Mouse (Mus musculus): ENCODE data around the gene Klrb1c. TPM values are rescaled to one million over a fixed set of nuclear protein-coding genes. Genes with fewer than 3 reads are reported as not detected.
A peak's percentile ranks its signal among the peaks of the same experiment; 100 is the strongest.
"Not testable (repeated sequence)": the region's sequence is repeated elsewhere in the genome, so short reads cannot be mapped to it uniquely, and the experiment has no call there.

The Klrb1c gene
- polyA plus RNA-seq, 1 experiment from 2014 or later: 0.05 TPM

DNA sequence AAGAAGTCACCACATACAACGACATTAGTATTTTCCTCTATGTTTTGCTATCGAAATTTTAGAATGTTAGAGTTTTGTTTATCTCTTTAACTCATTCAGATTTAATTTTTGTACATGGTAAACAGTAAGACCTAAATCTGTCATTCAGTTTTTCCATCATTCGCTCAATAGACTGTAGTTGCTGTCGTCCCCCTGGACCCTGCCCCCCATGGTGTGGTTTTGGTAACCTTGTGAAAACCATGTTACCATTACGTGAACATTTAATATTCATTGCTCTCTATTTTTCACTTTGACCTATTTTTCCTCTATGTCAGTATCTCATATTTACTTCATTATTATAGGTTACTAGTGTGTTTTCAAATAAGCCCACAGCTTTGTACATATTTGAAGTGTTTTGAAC is 24.4 kb downstream of the Klrb1c start:
- no peak for ATAC-seq (ENCODE audit: insufficient number of reproducible peaks, low FRiP score, low TSS enrichment, low read depth)
- peak overlapping the region; percentile 65 for H3K4me2 ChIP-seq (replicated peaks)
- H3K4me1 ChIP-seq: 0 out of 2 replicates have a peak, but pooled peaks cover 6% of the 10 kb centered on the region
- no peak overlapping the region; the same call in 1 of the 2 replicates for H3K27ac ChIP-seq (replicated peaks)
- peak overlapping the region; percentile 57 for H3K4me3 ChIP-seq (replicated peaks)
- no peaks in the 10 kb centered on the region for H3K36me3 ChIP-seq
- H3K9me3 ChIP-seq (replicated peaks): no peaks in the 10 kb centered on the region
- 18% methylated on average over 5 of the region's 5 CpGs for WGBS
- H3K27me3 ChIP-seq: no peaks in the 10 kb centered on the region
- peak overlapping the region; percentile 26; the same call in 1 of the 2 replicates for H3K9ac ChIP-seq

DNA sequence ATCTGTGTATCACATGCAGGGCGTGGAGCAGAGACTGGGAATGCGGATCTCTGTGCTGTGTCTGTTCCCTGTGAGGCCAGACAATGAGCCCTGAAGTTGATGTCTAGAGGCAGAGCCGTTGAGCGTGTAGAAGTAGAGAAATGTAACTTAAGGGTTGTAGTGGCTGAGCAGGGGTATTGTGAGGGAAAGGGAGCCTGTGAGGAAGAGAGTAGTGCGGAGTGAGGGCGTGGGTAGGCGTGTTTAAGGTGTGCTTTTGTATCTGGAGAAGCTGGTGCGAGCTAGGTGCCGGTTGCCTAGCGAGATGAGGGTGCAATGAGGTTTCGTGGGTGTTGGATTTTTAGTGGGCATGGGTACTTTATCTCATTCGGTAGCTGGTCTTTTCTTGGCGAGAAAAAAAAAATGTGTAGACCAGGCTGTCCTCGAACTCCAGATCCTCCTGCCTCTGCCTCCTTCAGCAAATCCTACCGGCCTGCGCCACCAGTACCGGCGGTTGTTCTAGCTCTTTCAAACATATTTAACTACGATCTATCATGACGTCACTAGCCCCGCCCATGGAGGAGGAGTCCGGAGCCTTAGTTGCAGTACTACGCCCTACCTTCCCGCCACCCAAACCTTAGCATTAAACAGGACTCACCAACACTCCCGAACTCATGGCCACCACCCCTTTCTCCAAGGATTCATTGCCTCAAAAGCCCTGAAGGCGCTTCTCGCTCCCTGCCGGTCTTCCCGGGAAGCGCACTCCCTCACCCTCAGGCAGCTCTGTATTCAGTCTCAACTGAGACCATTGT is 25.1 kb downstream of the Klrb1c start:
- Histone ChIP-seq H3K9me3 (replicated peaks) (no peaks in the 10 kb centered on the region), H3K9ac (peak overlapping the region; percentile 26), H3K36me3 (no peaks in the 10 kb centered on the region), H3K4me1 (0 out of 2 replicates have a peak, but pooled peaks cover 6% of the 10 kb centered on the region), H3K4me3 (replicated peaks) (peak overlapping the region; percentile 57), H3K4me2 (replicated peaks) (peak overlapping the region; percentile 65), H3K27ac (replicated peaks) (peak overlapping the region; percentile 79), H3K27me3 (no peaks in the 10 kb centered on the region)
- ATAC-seq (ENCODE audit: insufficient number of reproducible peaks, low FRiP score, low TSS enrichment, low read depth): peak; percentile 96
- under 1% methylated on average over 30 of the region's 30 CpGs for WGBS

DNA sequence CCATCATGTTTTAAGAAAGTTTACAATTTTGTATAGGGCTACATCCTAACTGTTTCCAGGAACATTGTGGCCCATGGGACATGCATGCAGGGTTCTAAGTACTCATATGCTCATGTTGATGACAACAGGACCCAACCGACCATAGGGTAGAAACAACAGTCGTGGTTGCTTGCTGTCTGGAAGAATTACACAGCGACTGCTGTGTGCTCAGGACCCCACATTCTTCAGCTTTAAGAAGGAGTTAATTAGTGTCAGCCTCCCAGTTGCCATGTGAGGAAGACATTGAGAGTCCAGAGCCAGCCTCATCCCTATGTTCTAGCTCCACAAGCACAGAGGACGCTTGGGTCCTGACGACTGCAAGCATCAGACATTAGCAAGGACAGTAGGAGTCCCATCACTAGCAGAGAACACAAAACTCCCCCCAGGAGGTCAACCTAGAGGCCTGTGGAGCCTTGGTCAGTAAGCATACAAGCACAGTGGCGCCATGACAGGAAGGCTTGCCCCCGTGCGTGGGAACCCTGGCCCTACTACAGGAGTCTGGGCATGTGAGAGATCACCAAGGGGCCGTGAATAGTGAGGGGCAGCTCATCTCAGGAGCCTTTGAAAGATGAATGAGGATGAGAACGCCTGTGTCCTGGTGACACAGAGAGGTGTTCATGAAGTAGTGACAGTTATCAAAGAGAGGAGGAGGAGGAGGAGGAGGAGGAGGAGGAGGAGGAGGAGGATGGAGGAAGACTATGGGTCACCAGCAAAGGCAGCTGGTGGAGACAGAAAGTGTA is 25.9 kb downstream of the Klrb1c start:
- not testable (repeated sequence) for H3K9ac ChIP-seq; ATAC-seq (ENCODE audit: insufficient number of reproducible peaks, low FRiP score, low TSS enrichment, low read depth); H3K27me3 ChIP-seq; H3K4me1 ChIP-seq; H3K36me3 ChIP-seq; H3K9me3 ChIP-seq (replicated peaks)
- H3K4me2 ChIP-seq (replicated peaks): peak overlapping the region; percentile 65
- peak overlapping the region; percentile 79; the same call in 1 of the 2 replicates for H3K27ac ChIP-seq (replicated peaks)
- 67% methylated on average over 9 of the region's 10 CpGs for WGBS
- H3K4me3 ChIP-seq (replicated peaks): peak overlapping the region; percentile 57

DNA sequence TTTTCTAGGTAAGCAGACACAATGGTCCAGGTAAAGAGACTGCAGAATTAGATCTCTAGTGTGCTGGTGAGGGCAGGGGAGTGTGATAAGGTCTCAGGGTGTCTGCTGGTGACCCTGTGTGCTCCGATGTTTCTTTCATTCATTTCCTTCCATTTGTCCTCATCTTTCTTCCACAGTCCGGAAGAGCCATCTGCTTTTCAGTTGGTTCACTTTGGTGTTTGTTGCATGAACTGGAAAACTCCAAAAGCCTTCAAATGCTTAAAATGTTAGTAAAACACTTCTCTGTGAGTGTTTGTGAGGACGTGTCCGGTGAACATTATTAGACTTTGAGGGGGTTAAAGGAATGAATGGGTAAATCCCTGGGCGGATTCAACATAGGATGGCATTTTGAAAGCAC is 27.9 kb downstream of the Klrb1c start:
- H3K4me3 ChIP-seq (replicated peaks): peak overlapping the region; percentile 68
- 0 out of 2 replicates have a peak, but pooled peaks cover 6% of the 10 kb centered on the region for H3K4me1 ChIP-seq
- H3K27ac ChIP-seq (replicated peaks): peak overlapping the region; percentile 40
- ATAC-seq (ENCODE audit: insufficient number of reproducible peaks, low FRiP score, low TSS enrichment, low read depth): no peak
- WGBS: 41% methylated on average over 5 of the region's 5 CpGs
- H3K9me3 ChIP-seq (replicated peaks): no peaks in the 10 kb centered on the region
- no peaks in the 10 kb centered on the region for H3K36me3 ChIP-seq
- H3K27me3 ChIP-seq: no peaks in the 10 kb centered on the region
- H3K9ac ChIP-seq: no peak overlapping the region
- peak overlapping the region; percentile 49 for H3K4me2 ChIP-seq (replicated peaks)

DNA sequence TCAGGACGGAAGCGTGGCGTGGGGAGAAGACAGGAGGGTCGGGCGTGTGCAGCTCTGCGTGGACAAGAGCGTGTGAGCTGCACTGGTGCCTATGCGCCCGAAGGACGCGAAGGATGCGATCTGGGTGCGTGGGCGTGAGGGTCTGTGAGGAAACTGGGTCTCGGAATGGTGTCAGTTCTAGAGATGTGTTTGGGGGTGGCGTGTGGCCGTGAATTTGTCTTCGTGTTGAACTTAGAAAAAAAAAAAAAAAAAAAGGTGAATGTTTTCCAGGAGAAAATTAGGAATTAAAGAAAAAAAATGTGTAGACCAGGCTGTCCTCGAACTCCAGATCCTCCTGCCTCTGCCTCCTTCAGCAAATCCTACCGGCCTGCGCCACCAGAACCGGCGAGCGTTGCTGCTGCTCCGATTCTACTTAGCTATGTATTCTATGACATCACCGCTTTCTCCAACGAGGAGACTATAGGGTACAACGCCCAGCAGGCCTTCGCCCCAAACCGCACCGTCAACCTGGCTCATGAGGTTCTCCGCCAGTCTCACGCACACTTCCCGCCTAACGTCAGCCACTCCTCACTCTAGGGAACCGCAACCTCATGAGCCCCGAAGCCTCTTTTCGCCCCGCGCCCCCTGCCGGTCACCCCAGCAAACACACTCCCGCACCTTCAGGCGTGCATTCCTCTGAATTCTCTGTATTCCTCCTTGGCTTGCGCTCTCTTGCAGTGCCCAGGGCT is 28.4 kb downstream of the Klrb1c start:
- not testable (repeated sequence) for H3K36me3 ChIP-seq; H3K27me3 ChIP-seq; H3K4me1 ChIP-seq; H3K9me3 ChIP-seq (replicated peaks)
- peak overlapping the region; percentile 93 for H3K27ac ChIP-seq (replicated peaks)
- H3K4me3 ChIP-seq (replicated peaks): peak overlapping the region; percentile 68
- ATAC-seq (ENCODE audit: insufficient number of reproducible peaks, low FRiP score, low TSS enrichment, low read depth): peak; percentile 82
- peak overlapping the region; percentile 49 for H3K4me2 ChIP-seq (replicated peaks)
- H3K9ac ChIP-seq: peak overlapping the region; percentile 58
- WGBS: under 1% methylated on average over 44 of the region's 44 CpGs

DNA sequence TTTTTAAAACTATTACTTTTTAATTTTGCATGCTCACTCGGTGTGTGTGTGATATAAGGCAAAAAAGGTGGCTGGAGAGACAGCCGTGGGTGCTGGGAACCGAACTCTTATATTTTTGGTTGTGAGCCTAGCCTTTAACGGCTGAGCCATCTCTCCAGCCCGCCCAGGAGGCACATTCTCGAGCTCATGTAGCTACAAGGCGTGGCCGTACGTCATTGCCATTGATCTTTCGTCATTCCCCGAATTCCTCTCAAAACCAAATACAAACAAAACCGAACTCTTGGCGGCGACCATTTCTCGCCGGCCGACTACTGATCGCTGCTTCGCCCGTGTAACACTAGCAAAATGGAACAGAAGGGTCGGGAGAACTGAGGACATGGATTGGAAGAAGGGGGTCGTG is 29.0 kb downstream of the Klrb1c start:
- H3K36me3 ChIP-seq; H3K27me3 ChIP-seq; H3K9me3 ChIP-seq (replicated peaks); H3K4me1 ChIP-seq: not testable (repeated sequence)
- WGBS: under 1% methylated on average over 22 of the region's 22 CpGs
- peak overlapping the region; percentile 68 for H3K4me3 ChIP-seq (replicated peaks)
- peak overlapping the region; percentile 30 for H3K4me2 ChIP-seq (replicated peaks)
- H3K27ac ChIP-seq (replicated peaks): peak overlapping the region; percentile 93
- ATAC-seq (ENCODE audit: insufficient number of reproducible peaks, low FRiP score, low TSS enrichment, low read depth): peak; percentile 27; the same call in 1 of the 2 replicates
- H3K9ac ChIP-seq: peak overlapping the region; percentile 58

DNA sequence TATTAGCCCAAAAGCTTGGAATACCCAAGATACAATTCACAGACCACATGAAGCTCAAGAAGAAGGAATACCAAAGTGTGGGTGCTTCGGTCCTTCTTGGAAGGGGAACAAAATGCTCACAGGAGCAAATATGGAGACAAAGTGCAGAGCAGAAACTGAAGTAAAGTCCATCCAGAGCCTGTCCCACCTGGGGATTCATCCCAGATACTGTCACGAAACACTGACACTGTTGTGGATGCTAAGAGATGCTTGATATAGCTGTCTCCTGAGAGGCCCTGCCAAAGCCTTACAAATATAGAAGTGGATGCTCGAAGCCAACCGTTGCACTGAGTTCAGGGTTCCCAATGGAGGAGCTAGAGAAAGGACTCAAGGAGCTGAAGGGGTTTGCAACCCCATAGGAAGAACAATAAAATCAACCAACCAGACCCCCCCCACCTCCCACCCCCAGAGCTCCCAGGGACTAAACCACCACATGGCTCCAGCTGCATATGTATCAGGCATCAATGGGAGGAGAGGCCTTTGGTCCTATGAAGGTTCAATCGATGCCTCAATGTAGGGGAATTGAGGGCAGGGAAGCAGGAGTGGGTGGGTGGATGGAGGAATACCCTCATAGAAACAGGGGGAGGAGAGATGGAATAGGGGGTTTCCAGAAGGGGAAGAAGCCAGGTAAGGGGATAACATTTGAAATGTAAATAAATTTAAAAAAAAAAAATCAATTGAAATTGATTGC is 29.6 kb downstream of the Klrb1c start:
- Histone ChIP-seq H3K4me1 (0 out of 2 replicates have a peak, but pooled peaks cover 6% of the 10 kb centered on the region), H3K9me3 (replicated peaks) (no peaks in the 10 kb centered on the region), H3K36me3 (no peaks in the 10 kb centered on the region), H3K9ac (no peak overlapping the region), H3K4me2 (replicated peaks) (no peak overlapping the region), H3K4me3 (replicated peaks) (peak overlapping the region; percentile 68; the same call in 1 of the 2 replicates), H3K27me3 (no peaks in the 10 kb centered on the region), H3K27ac (replicated peaks) (no peak overlapping the region)
- no peak for ATAC-seq (ENCODE audit: insufficient number of reproducible peaks, low FRiP score, low TSS enrichment, low read depth)
- 81% methylated on average over 5 of the region's 5 CpGs for WGBS

DNA sequence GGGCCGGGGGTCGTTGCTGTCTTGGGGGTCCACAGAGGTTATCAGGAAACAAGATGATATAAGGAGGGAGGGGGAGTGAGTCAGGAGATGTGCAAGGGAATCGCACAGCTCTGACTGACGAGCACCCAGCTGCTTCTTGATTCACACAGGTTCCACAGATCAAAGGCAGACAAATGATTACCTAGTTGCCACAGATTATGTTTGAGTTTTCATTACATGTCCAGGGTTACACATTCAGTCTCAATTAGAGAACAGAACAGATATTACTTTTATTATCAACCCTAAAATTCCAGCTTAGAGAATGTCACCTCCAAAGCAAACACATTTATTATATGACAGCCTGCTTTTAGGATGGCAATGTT is 33.6 kb downstream of the Klrb1c start:
- 57% methylated on average over 4 of the region's 4 CpGs for WGBS
- not testable (repeated sequence) for H3K27ac ChIP-seq (replicated peaks); H3K4me3 ChIP-seq (replicated peaks)

DNA sequence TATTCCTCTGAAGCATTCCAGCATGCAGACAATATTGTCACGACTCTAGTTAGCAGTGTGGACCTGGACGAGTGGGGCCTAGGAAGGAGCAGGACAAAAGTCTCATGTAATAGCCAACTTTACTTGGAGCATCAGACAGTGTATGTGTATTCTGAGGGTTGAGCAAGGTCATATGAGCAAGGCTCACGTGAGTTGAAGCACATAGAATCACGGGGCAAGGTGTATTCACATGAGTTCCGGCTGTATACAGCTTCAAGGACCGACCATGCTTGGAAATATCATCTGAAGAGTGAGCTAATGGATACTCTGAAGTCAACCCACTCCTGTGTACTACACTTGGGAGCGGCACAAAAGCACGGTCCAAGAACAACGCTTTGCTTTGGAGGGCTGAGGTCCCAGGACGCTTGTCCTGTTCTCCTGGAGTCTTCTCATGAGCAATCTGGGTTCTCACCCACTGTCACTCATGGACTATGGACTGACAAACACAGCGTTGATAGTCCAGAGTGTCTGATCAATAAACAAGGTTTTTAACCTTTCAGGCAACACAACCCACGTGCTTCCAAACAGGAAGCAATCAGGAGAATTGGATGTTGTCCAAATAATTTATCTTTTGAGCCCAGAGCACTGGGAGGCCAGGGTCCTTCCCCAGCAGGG is 34.1 kb downstream of the Klrb1c start:
- not testable (repeated sequence) for H3K4me2 ChIP-seq (replicated peaks); H3K4me1 ChIP-seq; H3K9me3 ChIP-seq (replicated peaks); H3K4me3 ChIP-seq (replicated peaks); H3K36me3 ChIP-seq; ATAC-seq (ENCODE audit: insufficient number of reproducible peaks, low FRiP score, low TSS enrichment, low read depth); H3K27me3 ChIP-seq; H3K9ac ChIP-seq
- H3K27ac ChIP-seq (replicated peaks): 0 out of 2 replicates have a peak overlapping the region, but pooled peaks have one; percentile 19
- WGBS: 76% methylated on average over 12 of the region's 12 CpGs

More for the DNA sequence above, 33.6 kb downstream of the Klrb1c start:
- not testable (repeated sequence) for H3K4me2 ChIP-seq (replicated peaks); H3K36me3 ChIP-seq; H3K9ac ChIP-seq; H3K27me3 ChIP-seq; ATAC-seq (ENCODE audit: insufficient number of reproducible peaks, low FRiP score, low TSS enrichment, low read depth); H3K4me1 ChIP-seq; H3K9me3 ChIP-seq (replicated peaks)

DNA sequence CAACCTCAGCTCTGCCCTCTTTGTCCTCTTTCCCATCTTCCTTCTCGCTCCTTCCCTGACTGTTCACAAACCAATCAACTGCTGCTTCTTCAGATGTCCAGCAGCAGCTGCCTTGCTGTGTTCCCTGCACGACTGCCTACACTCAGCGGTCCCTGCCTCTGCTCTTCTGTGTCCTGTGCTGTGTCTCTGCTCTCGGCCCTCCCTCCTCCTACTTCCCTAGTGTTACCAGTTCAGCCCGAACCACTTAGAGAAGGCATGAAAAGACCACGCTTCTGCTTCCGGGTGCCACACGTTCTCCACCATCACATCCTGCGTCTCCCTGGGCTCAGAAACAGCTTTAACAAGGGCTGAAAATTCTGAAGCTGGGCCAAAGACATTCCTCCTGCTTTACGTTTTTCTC is 34.8 kb downstream of the Klrb1c start:
- H3K27me3 ChIP-seq; H3K4me1 ChIP-seq; H3K36me3 ChIP-seq; H3K9me3 ChIP-seq (replicated peaks); H3K9ac ChIP-seq: not testable (repeated sequence)
- ATAC-seq (ENCODE audit: insufficient number of reproducible peaks, low FRiP score, low TSS enrichment, low read depth): peak; percentile 73
- Histone ChIP-seq H3K4me2 (replicated peaks) (peak overlapping the region; percentile 21; the same call in 1 of the 2 replicates), H3K27ac (replicated peaks) (peak overlapping the region; percentile 19; the same call in 1 of the 2 replicates), H3K4me3 (replicated peaks) (peak overlapping the region; percentile 14)
- 34% methylated on average over 10 of the region's 10 CpGs for WGBS
